Mouse (Mus musculus): ENCODE results near the gene Borcs8.

Borcs8 gene

DNA sequence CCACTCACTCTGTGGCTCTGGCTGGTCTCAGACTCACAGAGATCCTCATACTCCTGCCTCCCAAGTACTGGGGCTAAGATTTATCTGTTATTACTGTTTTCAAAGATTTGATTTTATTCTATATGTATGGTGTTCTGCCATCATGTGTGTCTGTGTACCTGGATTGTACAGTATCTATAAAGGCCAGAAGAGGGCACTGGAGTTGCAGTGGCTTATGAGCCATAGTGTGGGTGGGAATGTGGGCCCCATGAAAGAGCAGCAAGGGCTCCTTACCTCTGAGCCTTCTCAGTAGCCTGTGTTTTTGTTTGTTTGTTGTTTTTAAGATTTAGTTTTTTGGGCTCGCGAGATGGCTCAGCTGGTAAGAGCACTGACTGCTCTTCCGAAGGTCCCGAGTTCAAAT lies 39.8 kb downstream of the Borcs8 start:
- no peak for DNase-seq (ENCODE audit: low spot score in 2 of 2)

DNA sequence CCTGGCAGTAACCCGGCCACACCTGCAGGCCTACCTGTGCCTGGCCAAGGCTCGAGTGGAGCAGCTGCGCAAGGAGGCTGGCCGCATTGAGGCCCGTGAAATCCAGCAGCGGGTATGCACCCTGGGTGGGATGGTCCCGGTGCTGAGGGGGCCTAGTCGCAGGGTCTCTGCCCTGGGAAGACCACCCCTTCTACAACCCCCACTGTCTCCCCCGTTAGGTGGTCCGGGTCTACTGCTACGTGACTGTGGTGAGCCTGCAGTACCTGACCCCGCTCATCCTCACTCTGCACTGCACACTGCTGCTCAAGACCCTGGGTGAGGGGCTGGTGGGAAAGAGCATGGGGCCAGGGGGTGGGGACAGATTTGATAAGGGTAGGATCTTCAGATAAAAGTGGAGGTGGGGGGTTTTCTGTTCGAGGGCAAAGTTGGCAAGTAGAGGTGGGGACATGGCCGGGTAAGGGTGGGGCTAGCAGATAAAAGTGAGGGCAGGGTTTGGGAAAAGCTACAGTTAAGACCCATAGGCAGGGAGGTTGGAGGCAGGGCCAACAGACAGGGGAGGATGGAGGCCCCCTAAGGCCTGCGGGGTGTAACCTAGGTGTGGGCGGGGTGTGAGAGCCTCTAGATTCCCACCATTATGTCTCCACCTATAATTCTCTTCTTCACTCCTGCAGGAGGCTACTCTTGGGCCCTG lies 42.1 kb downstream of the Borcs8 start:
- DNase-seq (ENCODE audit: low spot score in 2 of 2): no peak

DNA sequence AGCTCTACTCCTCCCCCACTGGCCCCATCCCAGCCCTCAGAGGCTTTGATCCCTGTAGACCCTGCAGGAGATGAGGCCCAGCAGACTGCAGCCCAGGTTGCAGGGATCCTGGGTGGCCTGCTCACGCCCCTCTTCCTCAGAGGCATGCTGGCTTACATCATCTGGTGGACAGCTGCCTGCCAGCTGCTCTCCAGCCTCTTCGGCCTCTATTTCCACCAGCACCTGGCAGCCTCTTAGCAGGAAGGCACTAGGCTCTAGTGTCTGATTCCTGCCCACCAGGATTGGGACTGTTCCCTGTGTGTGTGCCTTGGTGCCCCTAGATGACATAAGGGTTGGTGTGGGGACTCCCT lies 42.6 kb downstream of the Borcs8 start:
- no peak for DNase-seq (ENCODE audit: low spot score in 2 of 2)

DNA sequence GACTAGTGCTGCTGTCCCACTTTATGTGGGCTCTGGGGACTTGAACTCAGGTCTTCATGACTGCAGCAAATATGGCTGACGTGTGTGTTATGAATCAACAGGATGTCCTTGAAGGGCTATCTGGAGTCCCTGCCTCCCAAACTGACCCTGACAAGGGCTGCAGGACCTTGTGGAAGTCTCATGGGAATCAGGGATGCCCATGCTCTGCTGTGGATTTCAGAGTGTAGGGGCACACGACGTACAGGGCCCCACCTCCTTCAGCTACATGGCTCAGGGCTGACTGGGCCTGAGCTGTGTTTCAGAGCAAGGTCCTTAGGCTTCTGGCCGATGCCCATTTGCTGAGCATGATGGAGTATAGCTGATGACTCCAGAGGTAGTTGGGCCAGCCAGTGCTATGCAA lies 43.9 kb downstream of the Borcs8 start:
- DNase-seq (ENCODE audit: low spot score in 2 of 2): no peak

DNA sequence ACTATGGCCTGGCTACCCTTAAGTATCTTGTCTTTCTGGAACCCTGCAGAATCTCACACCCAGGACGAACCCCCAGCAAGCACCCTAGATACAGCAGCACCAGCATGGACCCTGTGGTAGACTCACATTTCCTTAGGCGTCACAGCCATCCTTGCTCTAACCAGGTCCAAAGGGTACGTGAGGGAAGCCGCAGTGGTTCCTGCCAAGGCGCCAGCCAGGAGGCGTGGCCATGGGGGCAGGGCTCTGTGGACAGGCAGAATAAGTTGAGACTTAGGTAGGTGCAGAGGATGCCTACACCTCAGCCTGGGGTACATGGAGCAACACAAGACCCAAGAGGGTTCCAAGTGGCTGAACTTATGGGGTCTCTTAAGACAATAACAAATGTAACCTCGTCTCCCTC lies 49.4 kb downstream of the Borcs8 start:
- DNase-seq (ENCODE audit: low spot score in 2 of 2): no peak

DNA sequence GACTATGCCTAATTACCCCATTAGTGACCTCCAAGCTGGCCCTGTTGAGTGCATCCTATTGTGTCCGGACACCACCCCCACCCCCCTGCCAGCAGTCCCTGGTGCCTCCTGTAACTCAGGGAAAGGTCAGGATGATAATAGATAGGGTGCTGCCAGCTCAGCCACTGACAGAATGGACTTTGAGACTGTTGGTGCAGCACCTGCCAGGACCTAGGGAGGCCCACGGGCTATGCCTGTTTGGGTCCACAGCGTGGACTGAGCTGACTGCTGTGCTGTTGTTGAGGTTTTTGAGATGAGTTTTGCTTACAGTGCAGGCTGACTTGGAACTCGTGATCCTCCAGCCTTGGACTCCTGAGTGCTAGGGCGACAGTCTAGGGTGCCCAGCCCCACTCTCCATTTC lies 53.9 kb downstream of the Borcs8 start:
- no peak for DNase-seq (ENCODE audit: low spot score in 2 of 2)

DNA sequence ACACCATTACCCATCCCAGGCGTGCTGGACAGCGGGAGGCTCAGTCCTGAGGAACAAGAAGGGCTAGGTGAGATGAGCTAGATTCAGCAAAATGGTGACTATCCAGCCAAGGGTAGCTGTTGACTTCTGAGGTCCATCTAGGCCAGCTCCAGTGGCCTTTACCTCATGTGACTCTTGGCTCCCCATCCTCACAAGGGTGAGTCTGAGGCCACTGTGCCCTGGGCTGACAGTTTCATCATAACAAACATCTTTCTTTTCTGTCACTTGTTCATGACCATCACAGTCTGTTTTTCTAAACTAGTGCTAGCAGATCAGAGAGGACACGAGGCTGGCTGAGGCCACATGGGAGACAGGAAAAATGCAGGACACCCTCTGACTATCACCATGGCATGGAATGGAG lies 54.9 kb downstream of the Borcs8 start:
- no peak for DNase-seq (ENCODE audit: low spot score in 2 of 2)

DNA sequence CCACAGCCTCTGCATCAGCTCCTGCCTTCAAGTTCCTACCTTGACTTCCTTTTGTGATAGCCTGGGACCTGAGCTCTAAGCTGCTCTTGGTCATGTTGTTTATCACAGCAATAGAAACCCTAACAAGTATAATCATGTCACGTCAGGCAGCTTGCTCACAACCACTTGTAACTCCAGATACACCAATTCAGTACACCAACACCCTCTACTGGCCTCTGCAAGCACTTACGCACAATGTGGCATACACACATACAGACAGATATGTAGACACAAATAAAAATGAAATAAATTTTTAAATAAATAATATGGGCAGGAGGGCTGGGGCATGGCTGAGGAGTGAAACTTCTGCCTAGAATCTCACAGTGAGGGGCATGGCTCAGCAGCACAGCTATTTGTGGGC lies 56.5 kb downstream of the Borcs8 start:
- no peak for DNase-seq (ENCODE audit: low spot score in 2 of 2)
